Mouse (Mus musculus) liver, embryonic 13.5 days (tissue): ENCODE data around the gene Hsd17b14. TPM values are rescaled to one million over a fixed set of nuclear protein-coding genes. Genes with fewer than 3 reads are reported as not detected.

Experiments used
- ATAC-seq: fragments of 200-750 bp; cut with Nextera tagmentation; 2 replicates; pipeline ENCODE4 v1.8.0; 2017; ENCODE audit warnings: low read depth, mild to moderate bottlenecking, moderate number of reproducible peaks, moderate library complexity
- DNase-seq: peaks from one replicate; pipeline ENCODE4 v3.0.0; 2022
- H3K27ac ChIP-seq: fragments of 300-500 bp; sonication (generic); 2 replicates; pipeline ENCODE4 v1.5.1; 2015; ENCODE audit warnings: moderate library complexity, mild to moderate bottlenecking, inconsistent platforms
- H3K27me3 ChIP-seq: fragments of 300-500 bp; sonication (generic); 2 replicates; pipeline ENCODE4 v1.6.1; 2015; ENCODE audit warnings: mild to moderate bottlenecking, inconsistent platforms
- H3K36me3 ChIP-seq: fragments of 300-500 bp; sonication (generic); 2 replicates; pipeline ENCODE4 v1.6.1; 2015; ENCODE audit warnings: mild to moderate bottlenecking, inconsistent platforms
- H3K4me1 ChIP-seq: fragments of 300-500 bp; sonication (generic); replicated peaks from 2 replicates; pipeline ENCODE4 v1.6.1; 2015; ENCODE audit warnings: inconsistent platforms
- H3K4me2 ChIP-seq: fragments of 300-500 bp; sonication (generic); 2 replicates; pipeline ENCODE4 v1.6.1; 2015; ENCODE audit warnings: inconsistent platforms, mild to moderate bottlenecking, moderate library complexity
- H3K4me3 ChIP-seq: fragments of 300-500 bp; sonication (generic); replicated peaks from 2 replicates; pipeline ENCODE4 v1.5.1; 2015; ENCODE audit warnings: mild to moderate bottlenecking, inconsistent platforms
- H3K9ac ChIP-seq: fragments of 300-500 bp; sonication (generic); 2 replicates; pipeline ENCODE4 v1.6.1; 2015; ENCODE audit warnings: mild to moderate bottlenecking, inconsistent platforms
- H3K9me3 ChIP-seq: fragments of 300-500 bp; sonication (generic); replicated peaks from 2 replicates; pipeline ENCODE4 v1.6.1; 2016; ENCODE audit warnings: inconsistent platforms
- WGBS: fragments of 180-500 bp; shearing (Covaris S2); methylation state at CpG from one replicate; pipeline ENCODE4 v1.1.7; 2015; ENCODE audit not compliant: insufficient replicate concordance; 5-methylcytosine and 5-hydroxymethylcytosine counted together
- polyA plus RNA-seq: library from polyadenylated mRNA; unstranded; fragments of >200 nt; fragmentation: Nextera tagmentation; extraction: Ambion mirVana; gene quantifications from 2 replicates; pipeline ENCODE4 v1.2.1, GENCODE M21; 2015

Gene Hsd17b14
- polyA plus RNA-seq, 1 experiment from 2014 or later, result 1.9 TPM

- WGBS, result 72% methylated on average over 2 of the region's 2 CpGs
- ATAC-seq, result no peak
- H3K4me3 ChIP-seq, result no peak overlapping the region
- H3K9me3 ChIP-seq, result no peaks in the 10 kb centered on the region
- no peak overlapping the region for H3K4me2 ChIP-seq
- H3K27ac ChIP-seq, result no peak overlapping the region
- no peak for DNase-seq
- 0 out of 2 replicates have a peak, but pooled peaks cover under 1% of the 10 kb centered on the region for H3K27me3 ChIP-seq
- H3K4me1 ChIP-seq, result peaks cover 24% of the 10 kb centered on the region
- 0 out of 2 replicates have a peak overlapping the region, but pooled peaks have one; percentile 31 for H3K9ac ChIP-seq
- no peaks in the 10 kb centered on the region for H3K36me3 ChIP-seq
Measured at GRCm38 (mm10) chr7:45553990-45554389, 703 bp upstream of the Hsd17b14 start.

DNA sequence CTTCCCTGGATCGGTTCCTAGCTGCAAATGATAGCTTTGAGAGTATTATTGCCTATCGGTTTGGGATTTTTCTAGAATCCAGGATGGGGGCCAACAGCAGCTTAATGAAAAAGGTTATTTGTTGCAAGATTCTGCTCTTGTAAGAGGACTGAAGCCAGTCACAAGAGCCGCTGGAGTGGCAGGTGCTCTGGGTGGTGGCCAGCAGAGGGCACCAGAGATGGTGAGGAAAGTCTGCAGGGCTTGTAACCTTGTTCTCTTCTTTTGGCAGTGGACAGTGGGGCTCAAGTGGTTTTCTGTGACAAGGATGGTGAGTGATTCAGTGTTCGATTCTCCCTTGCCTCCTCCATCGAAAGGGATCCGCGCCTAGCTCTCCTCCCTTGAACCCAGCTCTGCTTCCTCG, 1.1 kb downstream of the Hsd17b14 start:
- Histone ChIP-seq H3K27me3 (no peaks in the 10 kb centered on the region), H3K9me3 (no peaks in the 10 kb centered on the region), H3K36me3 (no peaks in the 10 kb centered on the region), H3K9ac (no peak overlapping the region), H3K4me3 (no peak overlapping the region), H3K27ac (no peak overlapping the region), H3K4me2 (no peak overlapping the region), H3K4me1 (peaks cover 27% of the 10 kb centered on the region)
- whole genome bisulfite sequencing, result 16% methylated on average over 8 of the region's 8 CpGs
- no peak for ATAC-seq
- DNase-seq, result peak; percentile 74

GRCm38 (mm10) chr7:45558907-45559306, 4.2 kb downstream of the Hsd17b14 start:
- Histone ChIP-seq H3K4me3 (no peak overlapping the region), H3K27me3 (no peaks in the 10 kb centered on the region), H3K4me2 (no peak overlapping the region), H3K27ac (no peak overlapping the region), H3K9me3 (no peaks in the 10 kb centered on the region), H3K4me1 (peaks cover 38% of the 10 kb centered on the region), H3K9ac (no peak overlapping the region), H3K36me3 (no peaks in the 10 kb centered on the region)
- DNase-seq (no peak), ATAC-seq (no peak)
- WGBS, result 44% methylated on average over 6 of the region's 6 CpGs

DNA sequence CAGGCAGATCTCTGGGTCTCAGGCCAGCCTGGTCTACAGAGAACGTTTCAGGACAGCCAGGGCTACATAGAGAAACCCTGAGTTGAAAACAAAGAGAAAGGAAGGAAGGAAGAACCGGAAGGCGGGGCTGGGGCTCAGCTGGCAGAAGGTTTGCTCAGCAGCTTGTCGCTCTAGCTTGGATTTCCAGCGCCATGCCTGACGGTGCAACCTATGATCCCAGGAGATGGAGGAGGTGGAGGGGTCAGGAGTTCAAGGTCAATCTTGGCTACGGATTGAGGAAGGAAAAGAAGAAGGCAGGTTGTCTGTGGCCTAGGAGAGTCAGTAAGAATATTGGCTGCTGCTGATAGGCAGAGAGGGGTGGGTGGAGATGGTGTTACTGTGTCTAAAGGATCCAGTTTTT, 5.5 kb downstream of the Hsd17b14 start:
- Histone ChIP-seq H3K27ac (no peak overlapping the region), H3K4me2 (peak overlapping the region; percentile 63; the same call in 1 of the 2 replicates)

DNA sequence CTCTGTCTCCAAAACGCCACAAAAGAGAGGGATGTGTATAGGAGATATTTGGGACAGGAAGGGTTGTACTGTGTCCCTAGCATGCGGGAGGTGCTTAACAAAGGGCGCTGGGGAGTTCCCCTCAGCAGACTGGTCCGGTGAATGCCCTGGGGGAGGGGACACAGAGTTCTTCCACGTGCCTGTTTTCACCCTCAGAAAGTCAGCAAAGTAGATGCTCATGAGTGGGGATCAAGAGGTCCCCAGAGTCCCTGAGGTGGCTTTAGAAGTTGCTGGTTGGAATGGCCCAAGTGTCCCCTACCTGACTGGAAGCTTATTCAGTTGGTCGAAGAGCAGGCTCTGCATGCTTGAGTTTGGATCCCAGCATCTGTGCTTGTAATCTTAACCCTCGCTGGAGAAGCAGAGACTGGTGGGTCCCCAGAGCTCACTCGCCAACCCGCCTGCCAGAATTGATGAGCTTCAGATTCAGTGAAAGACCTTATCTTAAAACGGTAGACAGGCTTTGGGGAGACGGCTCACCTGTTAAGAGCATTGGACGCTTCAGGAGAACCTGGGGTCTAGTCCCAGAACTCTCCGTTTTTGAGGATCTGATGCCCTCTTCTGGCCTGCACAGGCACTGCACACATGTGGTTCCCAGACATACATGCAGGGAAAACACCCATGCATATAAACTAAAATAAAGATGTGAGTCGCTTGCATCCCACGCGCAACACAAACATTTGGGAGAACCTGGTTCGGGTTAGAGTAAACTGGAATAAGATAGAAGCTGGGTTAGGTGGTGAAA, 6.3 kb downstream of the Hsd17b14 start:
- Histone ChIP-seq H3K27ac (peak overlapping the region; percentile 60), H3K36me3 (no peaks in the 10 kb centered on the region), H3K9ac (peak overlapping the region; percentile 52), H3K4me3 (peak overlapping the region; percentile 35), H3K4me1 (peaks cover 37% of the 10 kb centered on the region), H3K4me2 (peak overlapping the region; percentile 63), H3K9me3 (no peaks in the 10 kb centered on the region), H3K27me3 (no peaks in the 10 kb centered on the region)
- WGBS, result 13% methylated on average over 17 of the region's 17 CpGs
- peak; percentile 49; the same call in 1 of the 2 replicates for ATAC-seq
- DNase-seq, result peak; percentile 66

More for the DNA sequence above, 5.5 kb downstream of the Hsd17b14 start:
- peaks cover 38% of the 10 kb centered on the region for H3K4me1 ChIP-seq
- no peak overlapping the region for H3K4me3 ChIP-seq
- H3K9ac ChIP-seq, result no peak overlapping the region
- no peaks in the 10 kb centered on the region for H3K9me3 ChIP-seq
- no peaks in the 10 kb centered on the region for H3K27me3 ChIP-seq
- no peaks in the 10 kb centered on the region for H3K36me3 ChIP-seq
- WGBS, result 46% methylated on average over 7 of the region's 7 CpGs
- DNase-seq (no peak), ATAC-seq (no peak)

DNA sequence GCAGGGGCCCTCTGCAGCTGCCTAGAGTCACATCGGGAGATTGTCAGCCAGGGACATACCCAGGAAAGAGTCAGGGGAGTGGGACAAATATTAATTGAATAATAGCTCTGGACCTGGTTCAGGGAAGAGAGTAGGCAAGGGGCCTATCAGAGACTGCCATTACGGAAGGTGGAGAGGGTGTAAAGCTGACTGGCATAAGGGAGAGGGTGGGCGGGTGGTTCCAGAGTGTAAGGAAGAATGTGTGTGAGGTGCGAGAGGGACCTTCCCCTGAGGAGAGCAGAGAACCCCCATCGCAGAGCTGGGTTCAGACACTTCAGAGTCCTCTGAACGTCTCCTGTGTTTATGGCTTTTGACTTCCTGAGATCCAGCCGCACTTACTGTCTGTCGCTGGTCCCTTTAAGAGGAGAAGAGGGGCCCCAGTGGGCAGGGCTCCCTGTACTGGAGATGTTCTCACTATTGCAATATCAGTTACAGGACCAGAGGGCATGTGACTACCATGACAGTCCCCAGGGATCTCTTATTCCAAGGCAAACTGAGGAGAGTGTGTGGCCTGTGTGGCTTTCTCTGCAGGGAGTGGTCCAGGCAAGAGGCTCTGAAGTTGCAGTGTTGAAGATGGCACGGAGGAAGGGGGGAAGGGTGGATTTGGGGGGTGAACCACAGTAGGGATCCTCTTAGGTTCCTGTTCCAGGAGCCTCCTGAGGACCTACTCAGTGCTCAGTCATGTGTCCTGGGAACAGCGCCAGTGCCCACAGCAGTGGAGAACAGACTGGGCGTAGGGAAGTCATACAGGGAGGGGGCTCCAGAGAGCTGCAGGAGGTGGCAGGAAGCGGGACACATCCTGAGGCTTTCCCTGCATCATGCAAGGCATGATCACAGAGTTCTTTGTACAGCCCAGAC, 7.2 kb downstream of the Hsd17b14 start:
- H3K9ac ChIP-seq, result peak overlapping the region; percentile 34
- H3K9me3 ChIP-seq, result no peaks in the 10 kb centered on the region
- H3K4me3 ChIP-seq, result peak overlapping the region; percentile 35
- 28% methylated on average over 12 of the region's 12 CpGs for WGBS
- no peaks in the 10 kb centered on the region for H3K36me3 ChIP-seq
- peak overlapping the region; percentile 60 for H3K27ac ChIP-seq
- no peaks in the 10 kb centered on the region for H3K27me3 ChIP-seq
- H3K4me1 ChIP-seq, result peaks cover 34% of the 10 kb centered on the region
- ATAC-seq, result peak; percentile 79
- peak overlapping the region; percentile 63 for H3K4me2 ChIP-seq
- peak; percentile 49 for DNase-seq

GRCm38 (mm10) chr7:45564811-45565210, 10.1 kb downstream of the Hsd17b14 start:
- no peak overlapping the region for H3K4me2 ChIP-seq
- no peak for DNase-seq
- H3K9ac ChIP-seq, result no peak overlapping the region
- H3K4me3 ChIP-seq, result no peak overlapping the region
- H3K36me3 ChIP-seq, result no peaks in the 10 kb centered on the region
- H3K9me3 ChIP-seq, result no peaks in the 10 kb centered on the region
- ATAC-seq, result no peak
- no peak overlapping the region for H3K27ac ChIP-seq
- no peaks in the 10 kb centered on the region for H3K27me3 ChIP-seq
- 67% methylated on average over 2 of the region's 2 CpGs for WGBS
- peaks cover 62% of the 10 kb centered on the region for H3K4me1 ChIP-seq

- H3K27ac ChIP-seq, result no peak overlapping the region; the same call in 1 of the 2 replicates
Measured at GRCm38 (mm10) chr7:45565446-45565845, 10.8 kb downstream of the Hsd17b14 start.

DNA sequence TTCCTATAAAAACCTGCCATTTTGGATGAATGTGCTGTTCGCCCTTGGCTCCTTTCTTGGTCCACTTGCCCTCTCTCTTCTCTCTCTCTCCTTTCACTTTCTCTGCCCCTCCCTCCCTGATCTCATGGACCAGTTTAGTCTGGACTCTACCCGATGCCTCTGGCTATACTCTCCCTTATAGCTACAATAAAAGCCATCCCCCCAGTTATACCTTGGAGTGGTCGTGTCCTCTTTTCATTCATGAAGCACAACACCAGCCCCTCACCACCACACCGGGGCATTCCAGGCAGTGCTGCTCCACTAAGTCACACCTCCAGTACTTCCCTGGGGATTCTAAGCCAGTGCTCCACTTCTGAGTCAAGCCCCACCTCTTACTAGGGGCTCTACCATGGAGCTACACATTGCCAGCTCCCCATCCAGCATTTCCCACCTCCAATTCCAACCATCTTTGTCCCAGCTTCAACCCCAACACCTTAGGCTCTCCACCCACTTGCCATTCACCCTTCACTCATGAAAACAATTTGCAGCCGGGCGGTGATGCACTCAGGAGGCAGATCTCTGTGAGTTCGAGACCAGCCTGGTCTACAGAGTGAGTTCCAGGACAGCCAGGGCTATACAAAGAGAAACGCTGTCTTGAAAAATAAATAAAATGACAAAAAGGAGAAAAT, 12.6 kb downstream of the Hsd17b14 start:
- Histone ChIP-seq H3K27me3 (no peaks in the 10 kb centered on the region), H3K4me1 (peaks cover 64% of the 10 kb centered on the region), H3K4me2 (peak overlapping the region; percentile 97), H3K9me3 (no peaks in the 10 kb centered on the region), H3K9ac (peak overlapping the region; percentile 69), H3K36me3 (peaks cover 2% of the 10 kb centered on the region; the same call in 1 of the 2 replicates), H3K4me3 (peak overlapping the region; percentile 62; the same call in 1 of the 2 replicates), H3K27ac (peak overlapping the region; percentile 88)
- no peak for DNase-seq
- 66% methylated on average over 8 of the region's 8 CpGs for WGBS
- ATAC-seq, result no peak

More at GRCm38 (mm10) chr7:45565446-45565845, 10.8 kb downstream of the Hsd17b14 start:
- no peak for ATAC-seq
- no peak for DNase-seq
- H3K9me3 ChIP-seq, result no peaks in the 10 kb centered on the region
- H3K4me1 ChIP-seq, result peaks cover 64% of the 10 kb centered on the region
- H3K4me3 ChIP-seq, result no peak overlapping the region
- H3K36me3 ChIP-seq, result no peaks in the 10 kb centered on the region
- WGBS, result 84% methylated on average over 9 of the region's 9 CpGs
- H3K9ac ChIP-seq, result no peak overlapping the region
- no peaks in the 10 kb centered on the region for H3K27me3 ChIP-seq
- H3K4me2 ChIP-seq, result no peak overlapping the region

GRCm38 (mm10) chr7:45567780-45568516, 13.3 kb downstream of the Hsd17b14 start:
- peak overlapping the region; percentile 62 for H3K4me3 ChIP-seq
- no peaks in the 10 kb centered on the region for H3K27me3 ChIP-seq
- H3K9ac ChIP-seq, result peak overlapping the region; percentile 69
- H3K4me1 ChIP-seq, result peaks cover 64% of the 10 kb centered on the region
- no peaks in the 10 kb centered on the region for H3K9me3 ChIP-seq
- peak overlapping the region; percentile 97 for H3K4me2 ChIP-seq
- H3K36me3 ChIP-seq, result peaks cover 2% of the 10 kb centered on the region; the same call in 1 of the 2 replicates
- peak; percentile 93 for ATAC-seq
- H3K27ac ChIP-seq, result peak overlapping the region; percentile 88
- peak; percentile 81 for DNase-seq
- under 1% methylated on average over 24 of the region's 24 CpGs for WGBS
